Mouse (Mus musculus) adrenal gland, postnatal 4 days (tissue): ENCODE measurements around the gene Top3a. TPM values are rescaled to one million over a fixed set of nuclear protein-coding genes. Genes with fewer than 3 reads are reported as not detected.
A peak's percentile ranks its signal among the peaks of the same experiment; 100 is the strongest.

Experiments used
- DNase-seq, 2 experiments: peaks; one replicate each; pipeline ENCODE4 v3.0.0; 2021 to 2022; ENCODE audit warnings: low spot score in 2 of 2, mixed read lengths in 2 of 2
- total RNA-seq, 2 experiments: library from RNA; stranded (reverse); gene quantifications; 2 replicates each; pipeline ENCODE4 v1.2.3; 2021

Top3a gene
- total RNA-seq, 2 experiments from 2014 or later, result 18.2 to 19.9 TPM

DNA sequence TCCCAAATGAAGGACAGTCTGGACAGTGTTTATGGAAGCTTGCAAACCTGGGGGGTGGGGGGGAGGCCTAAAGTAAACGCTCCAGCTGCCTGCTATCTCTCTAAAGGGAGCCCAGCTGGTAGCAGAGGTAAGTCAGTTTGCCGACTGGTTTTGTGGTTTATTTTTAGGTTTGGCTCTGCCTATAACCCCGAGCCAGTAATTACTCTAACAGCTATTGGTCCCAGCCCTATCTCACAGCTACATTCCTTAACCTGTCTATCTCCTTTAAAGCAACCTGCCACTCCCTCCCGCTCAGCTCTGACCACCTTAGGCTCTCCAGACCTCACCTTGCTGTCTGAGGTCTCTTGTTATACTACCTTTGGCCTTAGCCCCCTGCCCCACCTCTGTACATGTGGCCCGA, 57.9 kb downstream of the Top3a start:
- no peak for DNase-seq

DNA sequence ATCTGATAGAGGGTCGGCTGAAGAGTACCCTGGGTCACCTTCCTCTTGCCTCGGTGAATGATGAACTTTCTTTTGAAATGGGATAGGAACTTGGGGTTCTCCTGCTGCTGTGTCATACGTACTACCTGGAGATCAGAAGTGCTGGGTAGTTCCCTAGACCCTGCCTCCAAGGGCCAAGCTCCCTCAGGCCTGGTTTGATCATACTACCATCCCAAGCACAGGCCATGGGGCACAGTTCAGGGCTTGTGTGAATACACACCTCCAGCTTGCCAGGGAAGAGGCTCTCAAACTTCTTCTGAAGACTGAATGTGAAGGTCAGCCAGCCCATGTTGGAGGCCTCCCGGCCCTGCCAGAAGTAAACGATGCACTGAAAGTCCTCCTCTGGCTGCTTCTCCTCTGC, 61.3 kb downstream of the Top3a start:
- no peak for DNase-seq

DNA sequence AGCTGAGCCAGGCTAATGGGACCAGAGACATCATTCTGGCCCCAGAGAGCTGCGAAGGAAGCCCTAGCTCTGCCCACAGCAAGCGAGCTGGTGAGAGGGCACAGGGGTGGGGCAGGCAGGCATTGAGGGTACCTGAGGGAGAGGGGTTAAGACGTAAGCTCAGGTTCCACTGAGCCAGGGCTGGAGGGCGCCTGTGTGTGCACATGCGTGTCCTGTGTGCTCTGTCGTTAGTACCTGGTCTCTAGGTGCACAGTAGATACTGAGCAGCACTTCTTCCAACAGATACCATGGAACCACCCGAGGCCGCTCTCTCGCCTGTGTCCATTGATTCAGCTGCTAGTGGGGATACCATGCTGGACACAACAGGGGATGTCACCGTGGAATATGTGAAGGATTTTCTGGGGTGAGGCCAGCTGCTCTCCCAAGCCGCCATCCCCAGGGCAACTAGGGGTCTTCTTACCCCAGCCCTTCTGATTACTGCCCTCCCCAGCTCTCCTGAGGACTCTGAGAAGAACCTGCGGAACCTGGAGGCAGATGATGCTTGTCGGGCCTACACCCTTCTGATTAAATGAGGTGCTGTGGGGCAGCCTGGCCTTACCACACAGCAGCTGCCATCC, 64.4 kb downstream of the Top3a start:
- DNase-seq, result no peak

DNA sequence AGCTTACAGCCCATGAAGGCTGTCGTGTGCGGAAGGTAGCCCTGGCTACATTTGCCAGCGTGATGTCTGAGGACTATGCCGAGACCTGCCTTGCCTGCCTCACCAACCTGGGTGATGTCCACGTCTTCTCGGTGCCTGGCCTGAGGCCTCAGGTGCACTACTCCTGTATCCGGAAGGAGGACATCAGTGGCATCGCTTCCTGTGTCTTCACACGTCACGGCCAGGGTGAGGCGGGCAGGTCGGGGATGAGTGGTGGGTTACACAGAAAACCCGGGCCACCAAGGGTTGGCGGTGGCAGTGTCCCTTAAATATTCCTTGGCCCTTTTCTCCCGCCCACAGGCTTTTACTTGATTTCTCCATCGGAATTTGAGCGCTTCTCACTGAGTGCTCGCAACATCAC, 65.1 kb downstream of the Top3a start:
- no peak for DNase-seq

DNA sequence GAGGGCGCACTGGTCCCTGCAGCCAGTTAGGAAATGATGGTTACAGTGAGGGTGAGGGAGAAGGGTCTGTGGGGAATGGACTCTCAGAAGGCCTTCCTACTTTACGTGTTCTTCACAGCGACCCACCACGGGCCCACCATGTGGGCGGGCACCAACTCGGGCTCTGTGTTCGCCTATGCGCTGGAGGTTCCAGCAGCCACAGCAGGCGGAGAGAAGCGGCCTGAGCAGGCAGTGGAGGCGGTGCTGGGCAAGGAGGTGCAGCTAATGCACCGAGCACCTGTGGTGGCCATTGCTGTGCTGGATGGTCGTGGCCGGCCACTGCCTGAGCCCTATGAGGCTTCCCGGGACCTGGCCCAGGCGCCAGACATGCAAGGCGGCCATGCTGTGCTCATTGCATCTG, 65.9 kb downstream of the Top3a start:
- no peak for DNase-seq

DNA sequence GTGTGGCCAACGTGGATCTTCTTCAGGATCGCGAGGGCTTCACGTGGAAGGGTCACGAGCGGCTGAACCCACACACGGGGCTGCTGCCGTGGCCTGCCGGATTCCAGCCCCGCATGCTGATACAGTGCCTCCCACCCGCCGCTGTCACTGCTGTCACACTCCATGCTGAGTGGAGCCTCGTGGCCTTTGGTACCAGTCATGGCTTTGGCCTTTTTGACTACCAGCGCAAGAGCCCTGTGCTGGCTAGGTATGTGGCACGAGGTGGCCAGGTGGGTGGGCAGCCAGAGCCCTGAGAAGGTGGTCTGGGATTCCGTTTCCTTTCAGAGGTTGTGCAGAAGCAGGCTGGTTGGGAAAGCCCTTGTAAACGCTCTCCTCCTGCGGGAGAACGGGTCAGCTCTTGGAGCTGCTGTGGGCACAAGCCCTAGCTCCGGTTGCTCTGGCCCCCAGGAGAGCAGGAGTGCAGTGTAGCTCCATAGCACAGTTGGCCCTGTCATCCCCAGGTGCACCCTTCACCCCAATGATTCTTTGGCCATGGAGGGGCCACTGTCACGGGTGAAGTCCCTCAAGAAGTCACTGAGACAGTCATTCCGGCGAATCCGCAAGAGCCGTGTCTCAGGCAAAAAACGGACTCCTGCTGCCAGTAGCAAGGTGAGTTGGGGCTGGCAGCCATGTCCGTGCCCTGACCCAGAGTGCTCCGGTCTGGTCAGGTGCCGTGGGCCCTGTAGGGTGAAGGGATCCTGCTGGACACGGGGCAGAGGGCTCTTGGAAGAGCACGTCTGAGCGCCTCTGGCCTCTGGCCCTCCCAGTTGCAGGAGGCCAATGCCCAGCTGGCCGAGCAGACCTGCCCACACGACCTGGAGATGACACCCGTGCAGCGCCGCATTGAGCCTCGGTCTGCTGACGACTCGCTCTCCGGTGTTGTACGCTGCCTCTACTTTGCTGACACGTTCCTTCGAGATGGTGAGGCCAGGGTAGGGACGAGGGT, 67.4 kb downstream of the Top3a start:
- DNase-seq, result no peak

DNA sequence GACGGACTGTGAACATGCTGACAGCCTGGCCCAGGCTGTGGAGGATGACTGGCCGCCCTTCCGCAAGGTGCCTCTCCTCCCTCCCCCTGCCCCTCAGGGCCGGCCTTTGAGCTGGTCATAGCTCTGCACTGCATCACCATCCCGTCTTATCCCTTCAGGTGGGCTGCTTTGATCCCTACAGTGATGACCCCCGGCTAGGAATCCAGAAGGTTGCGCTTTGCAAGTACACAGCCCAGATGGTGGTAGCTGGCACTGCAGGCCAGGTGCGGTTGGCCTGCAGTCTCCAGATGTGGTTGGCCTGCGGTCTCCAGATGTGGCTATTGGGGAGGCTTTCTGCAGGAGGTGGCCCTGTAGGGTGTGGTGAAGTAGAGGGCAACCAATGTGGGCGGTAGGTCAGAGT, 68.5 kb downstream of the Top3a start:
- DNase-seq, result no peak

DNA sequence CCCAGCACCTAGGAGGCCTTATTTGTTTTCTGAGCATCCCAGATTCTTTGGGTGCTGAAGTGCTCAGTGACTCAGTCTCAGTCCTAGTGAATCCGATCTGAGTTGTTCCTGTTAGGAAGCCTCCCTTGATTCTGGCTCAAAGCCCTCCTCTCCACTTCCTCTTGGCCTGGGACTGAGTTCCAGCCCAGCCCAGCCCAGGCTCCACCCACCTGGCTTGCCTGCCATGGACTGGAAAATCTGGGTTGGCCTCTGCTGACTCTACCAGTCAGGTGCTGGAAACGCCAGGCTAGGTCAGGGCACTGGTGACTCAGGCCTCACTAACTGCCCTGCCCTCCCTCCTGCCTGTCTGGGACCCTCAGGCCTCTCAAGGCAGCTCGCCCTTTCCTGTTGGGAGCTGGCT, 69.5 kb downstream of the Top3a start:
- DNase-seq, result no peak

DNA sequence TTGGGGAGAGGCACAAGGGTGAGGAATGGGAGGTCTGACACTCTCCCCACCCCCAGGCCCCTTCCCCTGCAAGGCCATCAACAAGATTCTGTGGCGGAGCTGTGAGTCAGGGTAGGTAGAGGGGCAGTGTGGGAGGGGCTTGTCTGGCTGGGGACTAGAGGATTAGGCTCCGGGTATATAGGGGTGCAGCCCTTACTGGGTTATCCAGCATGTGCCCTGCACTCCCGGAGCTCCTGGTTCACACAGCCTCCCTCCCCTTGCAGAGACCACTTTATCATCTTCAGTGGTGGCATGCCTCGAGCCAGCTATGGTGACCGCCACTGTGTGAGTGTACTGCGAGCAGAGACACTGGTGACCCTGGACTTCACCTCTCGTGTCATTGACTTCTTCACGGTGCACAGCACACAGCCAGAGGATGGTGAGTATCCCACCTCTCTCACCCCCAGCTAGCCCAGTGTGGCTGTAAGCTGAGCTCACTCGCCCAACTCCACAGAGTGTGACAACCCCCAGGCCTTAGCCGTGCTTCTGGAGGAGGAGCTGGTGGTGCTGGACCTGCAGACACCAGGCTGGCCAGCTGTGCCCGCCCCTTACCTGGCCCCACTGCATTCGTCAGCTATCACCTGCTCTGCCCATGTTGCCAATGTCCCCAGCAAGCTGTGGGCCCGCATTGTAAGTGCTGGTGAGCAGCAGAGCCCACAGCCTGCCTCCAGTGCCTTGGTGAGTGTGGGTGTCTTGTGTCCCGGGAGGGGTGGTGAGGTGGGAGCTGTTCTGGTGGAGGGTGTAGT, 70.3 kb downstream of the Top3a start:
- no peak for DNase-seq

DNA sequence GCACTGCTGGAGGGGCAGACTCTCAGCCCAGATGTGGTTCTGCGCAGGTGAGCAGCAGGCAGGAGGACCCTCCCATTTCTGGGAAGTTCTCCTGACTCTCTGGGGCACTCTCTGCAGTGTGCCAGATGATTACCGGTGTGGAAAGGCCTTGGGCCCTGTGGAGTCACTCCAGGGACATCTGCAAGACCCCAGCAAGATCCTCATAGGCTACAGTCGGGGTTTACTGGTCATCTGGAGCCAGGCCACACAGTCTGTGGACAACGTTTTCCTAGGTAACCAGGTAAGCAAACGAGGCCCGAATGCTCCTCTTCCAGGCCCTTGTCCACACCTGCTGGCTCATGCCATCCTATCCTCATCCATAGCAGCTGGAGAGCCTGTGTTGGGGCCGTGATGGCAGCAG, 71.1 kb downstream of the Top3a start:
- no peak for DNase-seq

DNA sequence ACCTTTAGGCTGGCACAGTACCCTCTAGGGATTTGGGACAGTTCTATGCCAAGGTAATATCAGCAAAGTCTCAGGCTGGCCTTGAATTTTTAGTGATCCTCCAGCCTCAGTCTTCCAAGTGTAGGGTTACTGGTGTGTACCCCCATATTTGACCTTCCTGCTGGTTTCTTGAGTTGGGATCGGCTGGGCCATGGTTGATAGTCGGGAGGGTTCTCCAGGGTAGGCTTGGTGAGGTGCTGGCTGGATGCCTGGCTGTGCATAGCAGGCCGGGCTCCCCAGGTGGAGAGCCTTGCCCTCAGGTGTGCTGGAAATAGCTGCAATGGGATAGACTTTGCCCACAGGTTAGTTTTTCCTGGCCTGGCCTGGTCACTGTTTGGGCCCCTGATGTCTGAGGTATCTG, 71.9 kb downstream of the Top3a start:
- no peak for DNase-seq

DNA sequence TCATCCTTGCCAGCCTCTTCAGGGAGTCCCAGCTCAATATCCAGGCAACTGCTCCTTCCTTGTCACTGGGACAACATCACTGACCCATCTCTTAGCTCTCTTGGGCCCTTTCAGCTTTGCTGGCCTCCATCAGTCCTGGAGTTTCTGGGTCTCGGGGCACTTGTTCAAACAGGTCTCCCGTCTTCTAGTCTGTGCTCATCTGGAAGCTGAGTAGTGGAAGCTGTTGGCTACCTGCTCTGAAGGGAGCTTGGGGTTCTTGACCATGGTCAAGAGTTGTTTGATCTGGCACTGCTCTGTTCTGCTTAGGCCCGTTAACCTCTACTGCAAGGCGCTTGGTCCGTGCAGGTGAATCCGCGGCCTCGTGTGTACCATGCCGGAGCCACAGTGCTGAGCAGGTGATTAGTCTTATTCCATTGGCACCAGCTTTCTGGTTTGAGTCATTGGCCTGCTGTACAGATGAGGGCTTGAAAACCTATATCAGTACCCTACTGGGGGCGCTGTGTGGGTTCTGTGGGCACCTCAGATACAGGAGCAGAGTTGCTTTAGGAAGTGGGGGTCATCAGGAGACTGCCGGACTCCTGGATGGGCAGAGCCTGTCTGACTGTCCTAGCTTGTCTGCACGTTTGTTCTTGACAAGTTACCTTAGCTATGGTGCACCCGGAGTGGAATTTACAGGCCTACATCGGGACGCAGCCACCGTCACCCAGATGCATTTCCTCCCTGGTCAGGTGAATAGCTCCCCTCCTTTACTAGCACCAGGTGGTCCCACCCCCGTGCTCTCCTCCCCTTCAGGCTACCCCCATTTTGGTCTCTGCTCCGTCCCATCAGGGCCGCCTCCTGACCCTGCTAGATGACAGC, 72.9 kb downstream of the Top3a start:
- DNase-seq, result no peak

DNA sequence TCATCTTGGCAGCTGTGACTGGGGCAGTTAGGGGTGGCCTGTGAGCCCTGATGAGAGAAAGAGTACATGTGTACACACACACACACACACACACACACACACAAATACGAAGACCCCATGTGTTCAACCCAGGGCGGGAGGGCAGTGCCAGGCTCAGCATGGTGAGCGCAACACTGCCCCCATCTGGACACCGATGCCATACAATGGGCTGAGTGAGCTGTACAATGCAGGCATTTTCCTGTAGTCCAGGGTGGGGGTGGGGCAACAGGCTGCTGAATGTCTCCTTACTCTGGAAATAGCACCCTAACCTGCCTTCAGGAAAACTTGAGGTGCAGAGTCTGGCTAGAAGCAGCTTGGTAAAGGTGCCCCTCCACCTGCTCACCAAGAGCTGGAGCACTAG, 74.0 kb downstream of the Top3a start:
- peak; percentile 41 to 48 for DNase-seq

DNA sequence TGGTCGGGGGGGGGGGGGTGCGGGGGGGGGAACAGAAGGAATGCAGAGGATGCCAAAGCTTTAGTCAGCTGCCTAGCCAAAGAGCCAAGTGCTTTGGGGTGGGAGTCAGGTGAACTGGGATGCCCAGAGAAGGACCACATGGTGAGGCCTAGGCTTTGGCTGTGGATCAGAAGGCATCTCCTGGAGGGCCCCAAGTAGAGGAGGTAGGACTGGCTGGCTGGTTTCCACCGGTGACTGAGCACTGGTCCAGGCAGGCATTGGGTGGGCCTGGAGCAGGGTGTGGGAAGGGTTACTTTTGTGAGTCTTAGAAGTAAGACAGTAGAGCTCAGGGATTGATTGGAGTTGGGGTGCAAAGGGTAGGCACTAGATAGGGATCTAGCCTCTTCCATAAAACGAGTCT, 75.6 kb downstream of the Top3a start:
- DNase-seq, result no peak

DNA sequence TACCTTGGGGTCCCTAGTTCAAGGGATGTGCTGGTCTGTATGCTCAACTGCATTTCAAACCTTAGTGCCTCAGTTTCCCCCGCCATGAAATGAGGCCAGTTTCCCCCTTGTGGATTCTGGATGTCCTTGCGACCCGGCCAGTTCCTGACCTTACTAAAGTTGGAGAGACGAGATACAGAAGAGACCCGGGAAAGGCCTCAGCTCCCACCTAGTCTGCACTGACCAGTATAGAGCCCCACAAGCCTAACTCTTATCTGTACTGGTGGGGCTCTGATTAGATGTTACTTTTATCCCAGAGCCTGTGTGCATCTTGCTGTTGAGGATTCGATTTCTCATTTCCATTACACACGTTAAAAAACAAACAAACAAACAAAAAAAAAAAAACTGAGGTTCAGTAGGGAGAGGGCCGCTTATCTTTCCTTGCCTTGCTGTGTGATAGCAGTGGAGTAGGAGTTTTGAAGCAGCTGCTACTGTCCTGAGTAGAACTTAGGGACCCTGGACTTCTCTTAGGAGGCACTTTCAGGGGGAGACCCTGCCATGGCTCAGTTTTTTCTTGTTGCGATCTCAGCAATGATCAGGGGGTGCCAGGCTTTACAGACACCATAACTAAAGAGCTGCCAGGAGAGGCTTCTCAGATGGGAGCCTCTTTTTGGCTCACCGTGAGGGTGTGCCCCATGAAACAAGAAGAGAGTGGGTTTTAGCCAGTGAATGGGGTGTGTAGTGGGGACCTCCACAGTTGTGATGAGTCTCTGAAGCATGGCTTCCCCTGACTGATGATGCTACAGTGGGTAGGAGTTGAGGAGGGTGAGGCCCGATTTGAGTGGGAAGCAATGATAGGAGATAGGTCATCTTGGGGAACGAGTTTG, 76.6 kb downstream of the Top3a start:
- no peak for DNase-seq

DNA sequence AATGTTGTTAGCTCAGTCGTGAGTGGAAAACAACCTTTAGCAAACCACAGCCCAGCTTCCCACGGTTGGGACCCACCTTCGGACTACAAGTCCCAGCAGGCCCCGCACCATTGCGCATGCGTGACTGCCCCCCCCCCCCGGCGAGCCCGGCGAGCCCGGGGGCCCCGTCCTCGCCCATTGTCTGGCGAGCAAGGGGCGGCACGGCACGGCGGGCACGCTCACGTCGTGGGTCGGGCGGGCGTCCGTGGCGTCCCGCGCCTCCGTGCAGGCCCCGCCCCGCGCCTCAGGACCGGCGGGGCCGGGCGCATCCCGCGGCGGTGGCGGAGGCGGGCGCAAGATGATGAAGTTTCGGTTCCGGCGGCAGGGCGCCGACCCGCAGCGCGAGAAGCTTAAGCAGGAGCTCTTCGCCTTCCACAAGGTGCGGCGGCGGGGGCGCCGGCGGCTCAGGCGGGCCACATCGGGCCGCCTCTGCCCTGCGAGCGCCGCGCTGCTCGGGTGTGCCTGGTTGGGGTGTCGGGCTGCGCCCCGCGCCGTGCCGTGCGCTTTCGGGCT, 77.6 kb downstream of the Top3a start, which contains the start of gene Llgl1:
TSS of gene Llgl1 (plus strand) at position 200 of the 552 bp plus-strand sequence.
- peak; percentile 74 to 82 for DNase-seq

DNA sequence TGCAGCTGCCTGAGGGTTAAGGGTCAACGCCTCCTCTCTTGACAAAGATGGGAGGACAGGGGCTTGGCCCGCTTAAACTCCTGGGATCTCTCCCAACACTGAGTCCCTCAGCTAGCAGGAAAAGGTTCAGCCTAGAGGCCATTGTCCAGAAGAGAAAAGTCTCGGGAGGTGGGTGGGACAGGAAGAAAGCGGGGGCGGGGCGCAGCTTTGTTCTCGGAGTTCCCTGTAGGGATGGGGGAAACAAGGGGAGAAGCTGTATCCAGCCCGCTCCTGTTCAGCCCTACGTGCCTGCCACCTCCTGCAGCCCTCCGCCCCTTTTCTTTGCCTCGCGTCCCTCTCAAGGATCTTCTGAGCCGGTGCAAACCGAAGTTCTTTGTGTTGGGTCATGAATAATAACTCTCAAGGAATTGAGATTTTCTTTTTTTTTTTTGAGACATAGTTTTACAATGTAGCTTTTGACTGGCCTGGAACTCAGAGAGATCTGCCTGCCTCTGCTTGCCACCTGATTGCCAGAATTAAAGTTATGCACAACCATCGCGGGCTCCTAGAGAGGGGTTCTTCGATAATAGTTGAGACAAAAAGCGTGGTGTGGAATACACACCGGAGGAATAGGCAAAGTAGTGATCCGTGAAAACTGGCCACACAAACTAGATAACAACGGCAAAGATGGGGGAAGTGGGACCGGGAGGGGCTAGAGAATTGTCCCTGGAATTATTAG, 78.2 kb downstream of the Top3a start:
- DNase-seq, result peak; percentile 37 to 40

DNA sequence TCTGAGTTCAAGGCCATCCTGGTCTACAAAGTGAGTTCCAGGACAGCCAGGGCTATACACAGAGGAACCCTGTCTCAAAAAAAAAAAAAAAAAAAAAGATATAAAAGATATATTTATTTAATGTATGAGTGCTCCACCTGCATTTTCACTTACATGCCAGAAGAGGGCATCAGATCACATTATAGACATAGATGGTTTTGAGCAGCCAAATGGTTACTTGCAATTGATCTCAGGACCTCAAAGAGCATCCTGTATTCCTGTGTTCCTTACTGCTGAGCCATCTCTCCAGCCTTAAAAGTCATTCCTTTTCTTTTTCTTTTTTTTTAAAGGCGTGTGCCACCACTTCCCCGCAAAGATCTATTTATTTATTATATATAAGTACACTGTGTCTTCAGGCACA, 79.6 kb downstream of the Top3a start:
- DNase-seq, result no peak

DNA sequence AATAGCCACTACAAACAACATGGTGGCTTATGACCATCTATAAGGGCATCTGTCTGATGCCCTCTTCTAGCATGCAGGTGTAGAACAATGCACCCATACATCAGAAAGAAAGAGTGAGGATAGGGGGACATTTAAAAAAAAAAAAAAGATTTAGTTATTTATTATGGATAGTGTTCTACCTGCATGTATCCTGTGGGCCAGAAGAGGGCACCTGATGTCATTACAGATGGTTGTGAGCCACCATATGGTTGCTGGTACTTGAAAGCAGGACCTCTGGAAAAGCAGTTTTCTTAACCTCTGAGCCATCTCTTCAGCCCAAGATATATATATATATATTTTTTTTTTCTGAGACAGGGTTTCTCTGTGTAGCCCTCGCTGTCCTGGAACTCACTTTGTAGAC, 81.0 kb downstream of the Top3a start:
- DNase-seq, result no peak
